Mouse (Mus musculus) midbrain, embryonic 15.5 days (tissue): ENCODE results near the gene Mafg. TPM values are rescaled to one million over a fixed set of nuclear protein-coding genes. Genes with fewer than 3 reads are reported as not detected.
"Not testable (repeated sequence)": the region's sequence is repeated elsewhere in the genome, so short reads cannot be mapped to it uniquely, and the experiment has no call there.

ENCODE experiments used
- ATAC-seq: fragments of 200-750 bp; cut with Nextera tagmentation; replicated peaks from 2 replicates; pipeline ENCODE4 v1.8.0; 2017; ENCODE audit warnings: moderate TSS enrichment
- H3K27ac ChIP-seq: fragments of 300-500 bp; sonication (generic); 2 replicates; pipeline ENCODE4 v1.5.1; 2015; ENCODE audit warnings: mild to moderate bottlenecking, inconsistent platforms
- H3K27me3 ChIP-seq: fragments of 300-500 bp; sonication (generic); replicated peaks from 2 replicates; pipeline ENCODE4 v1.6.1; 2015; ENCODE audit warnings: inconsistent platforms
- H3K36me3 ChIP-seq: fragments of 300-500 bp; sonication (generic); replicated peaks from 2 replicates; pipeline ENCODE4 v1.6.1; 2015; ENCODE audit warnings: inconsistent platforms
- H3K4me1 ChIP-seq: fragments of 300-500 bp; sonication (generic); 2 replicates; pipeline ENCODE4 v1.6.1; 2015; ENCODE audit warnings: inconsistent platforms
- H3K4me2 ChIP-seq: fragments of 300-500 bp; sonication (generic); 2 replicates; pipeline ENCODE4 v1.6.1; 2015; ENCODE audit warnings: inconsistent platforms, mild to moderate bottlenecking, moderate library complexity
- H3K4me3 ChIP-seq: fragments of 300-500 bp; sonication (generic); 2 replicates; pipeline ENCODE4 v1.5.1; 2015; ENCODE audit warnings: mild to moderate bottlenecking, inconsistent platforms
- H3K9ac ChIP-seq: fragments of 300-500 bp; sonication (generic); 2 replicates; pipeline ENCODE4 v1.6.1; 2015; ENCODE audit warnings: mild to moderate bottlenecking, inconsistent platforms
- H3K9me3 ChIP-seq: fragments of 300-500 bp; sonication (generic); 2 replicates; pipeline ENCODE4 v1.6.1; 2016; ENCODE audit warnings: inconsistent platforms
- WGBS: fragments of 180-500 bp; shearing (Covaris S2); methylation state at CpG from one replicate; pipeline ENCODE4 v1.1.7; 2015; ENCODE audit warnings: mixed read lengths; 5-methylcytosine and 5-hydroxymethylcytosine counted together
- polyA plus RNA-seq: library from polyadenylated mRNA; unstranded; fragments of >200 nt; fragmentation: Nextera tagmentation; extraction: Ambion mirVana; gene quantifications from 2 replicates; pipeline ENCODE4 v1.2.1, GENCODE M21; 2015

Gene Mafg
- 42.0 and 45.2 TPM in 2 replicates for polyA plus RNA-seq

- H3K4me1 ChIP-seq: peaks cover 37% of the 10 kb centered on the region
- H3K27ac ChIP-seq: peak within 1 kb of the TSS; percentile 84
- H3K4me3 ChIP-seq: peak within 1 kb of the TSS; percentile 65
- WGBS: 9% methylated on average over 58 of the region's 58 CpGs
- peak within 1 kb of the TSS; percentile 97 for H3K4me2 ChIP-seq
- peaks cover 6% of the 10 kb centered on the region; the same call in 1 of the 2 replicates for H3K36me3 ChIP-seq
- no peaks in the 10 kb centered on the region for H3K9me3 ChIP-seq
- peak within 1 kb of the TSS; percentile 62 for H3K9ac ChIP-seq
- peak; percentile 89 for ATAC-seq
- H3K27me3 ChIP-seq: no peaks in the 10 kb centered on the region
These were observed at the start of gene Mafg for GRCm38 (mm10) chr11:120633520-120634343. TSS of gene Mafg (minus strand) at chr11:120633600.

GRCm38 (mm10) chr11:120682683-120683082 is 49.3 kb upstream of the Mafg start:
- ATAC-seq: no peak
- H3K9ac ChIP-seq: no peak overlapping the region
- peaks cover 20% of the 10 kb centered on the region; the same call in 1 of the 2 replicates for H3K36me3 ChIP-seq
- no peaks in the 10 kb centered on the region for H3K9me3 ChIP-seq
- no peaks in the 10 kb centered on the region for H3K27me3 ChIP-seq
- no peaks in the 10 kb centered on the region for H3K4me1 ChIP-seq
- H3K27ac ChIP-seq: no peak overlapping the region
- H3K4me3 ChIP-seq: no peak overlapping the region
- 93% methylated on average over 5 of the region's 5 CpGs for WGBS
- no peak overlapping the region for H3K4me2 ChIP-seq

- H3K4me2 ChIP-seq: no peak overlapping the region
- no peak for ATAC-seq
- H3K9me3 ChIP-seq: no peaks in the 10 kb centered on the region
- H3K4me1 ChIP-seq: 0 out of 2 replicates have a peak, but pooled peaks cover 4% of the 10 kb centered on the region
- H3K27ac ChIP-seq: no peak overlapping the region
- peaks cover 14% of the 10 kb centered on the region; the same call in 1 of the 2 replicates for H3K36me3 ChIP-seq
- H3K9ac ChIP-seq: no peak overlapping the region
- 72% methylated on average over 3 of the region's 3 CpGs for WGBS
- no peaks in the 10 kb centered on the region for H3K27me3 ChIP-seq
- H3K4me3 ChIP-seq: no peak overlapping the region
These were observed 46.5 kb upstream of the Mafg start for GRCm38 (mm10) chr11:120679909-120680308.

- no peak overlapping the region for H3K4me3 ChIP-seq
- H3K36me3 ChIP-seq: peaks cover 7% of the 10 kb centered on the region; the same call in 1 of the 2 replicates
- no peak overlapping the region for H3K27ac ChIP-seq
- H3K9me3 ChIP-seq: no peaks in the 10 kb centered on the region
- no peak overlapping the region for H3K4me2 ChIP-seq
- H3K27me3 ChIP-seq: no peaks in the 10 kb centered on the region
- H3K9ac ChIP-seq: no peak overlapping the region
- 95% methylated on average over 4 of the region's 4 CpGs for WGBS
- peaks cover 17% of the 10 kb centered on the region for H3K4me1 ChIP-seq
- no peak for ATAC-seq
These were observed 43.6 kb upstream of the Mafg start for GRCm38 (mm10) chr11:120676951-120677350.

- H3K36me3 ChIP-seq, H3K27ac ChIP-seq, H3K27me3 ChIP-seq, ATAC-seq, H3K9me3 ChIP-seq, H3K9ac ChIP-seq, H3K4me3 ChIP-seq, H3K4me2 ChIP-seq: not testable (repeated sequence)
- H3K4me1 ChIP-seq: peaks cover 17% of the 10 kb centered on the region
- 86% methylated on average over 5 of the region's 5 CpGs for WGBS
These were observed 42.5 kb upstream of the Mafg start for GRCm38 (mm10) chr11:120675875-120676274.

- Histone ChIP-seq H3K27ac (peak overlapping the region; percentile 94), H3K4me2 (peak overlapping the region; percentile 66), H3K4me3 (peak overlapping the region; percentile 79), H3K9me3 (no peaks in the 10 kb centered on the region), H3K27me3 (no peaks in the 10 kb centered on the region), H3K9ac (peak overlapping the region; percentile 67), H3K36me3 (no peaks in the 10 kb centered on the region; the same call in 1 of the 2 replicates), H3K4me1 (peaks cover 17% of the 10 kb centered on the region)
- ATAC-seq: peak; percentile 59
- 31% methylated on average over 12 of the region's 12 CpGs for WGBS
These were observed 40.3 kb upstream of the Mafg start for GRCm38 (mm10) chr11:120673594-120674122.

- no peaks in the 10 kb centered on the region for H3K27me3 ChIP-seq
- H3K4me1 ChIP-seq: peaks cover 17% of the 10 kb centered on the region
- H3K27ac ChIP-seq: peak within 1 kb of the TSS; percentile 94
- under 1% methylated on average over 83 of the region's 83 CpGs for WGBS
- H3K4me3 ChIP-seq: peak within 1 kb of the TSS; percentile 79
- peak within 1 kb of the TSS; percentile 67 for H3K9ac ChIP-seq
- peak within 1 kb of the TSS; percentile 66 for H3K4me2 ChIP-seq
- ATAC-seq: peak; percentile 96
- H3K36me3 ChIP-seq: no peaks in the 10 kb centered on the region; the same call in 1 of the 2 replicates
- H3K9me3 ChIP-seq: no peaks in the 10 kb centered on the region
These were observed 39.5 kb upstream of the Mafg start, which contains the start of gene Aspscr1 for GRCm38 (mm10) chr11:120672687-120673593. TSS of gene Aspscr1 (plus strand) at chr11:120672973.

- no peak overlapping the region for H3K9ac ChIP-seq
These were observed 33.2 kb upstream of the Mafg start for GRCm38 (mm10) chr11:120666617-120667016.

GRCm38 (mm10) chr11:120665406-120665805 is 32.0 kb upstream of the Mafg start:
- WGBS: 83% methylated on average over 3 of the region's 3 CpGs
- peaks cover 41% of the 10 kb centered on the region for H3K27me3 ChIP-seq

More at GRCm38 (mm10) chr11:120666617-120667016, 33.2 kb upstream of the Mafg start:
- no peak overlapping the region for H3K4me2 ChIP-seq
- no peak overlapping the region for H3K4me3 ChIP-seq
- H3K36me3 ChIP-seq: no peaks in the 10 kb centered on the region
- H3K27ac ChIP-seq: no peak overlapping the region
- no peaks in the 10 kb centered on the region for H3K4me1 ChIP-seq
- no peaks in the 10 kb centered on the region for H3K9me3 ChIP-seq
- H3K27me3 ChIP-seq: peaks cover 29% of the 10 kb centered on the region
- 10% methylated on average over 3 of the region's 3 CpGs for WGBS
- ATAC-seq: no peak

GRCm38 (mm10) chr11:120663714-120664113 is 30.3 kb upstream of the Mafg start:
- no peak overlapping the region for H3K9ac ChIP-seq
- H3K27ac ChIP-seq: no peak overlapping the region
- H3K4me1 ChIP-seq: peaks cover 22% of the 10 kb centered on the region
- H3K4me3 ChIP-seq: no peak overlapping the region
- H3K4me2 ChIP-seq: no peak overlapping the region
- WGBS: 56% methylated on average over 5 of the region's 5 CpGs
- peaks cover 58% of the 10 kb centered on the region for H3K27me3 ChIP-seq
- H3K36me3 ChIP-seq: no peaks in the 10 kb centered on the region
- no peak for ATAC-seq
- H3K9me3 ChIP-seq: no peaks in the 10 kb centered on the region

More at GRCm38 (mm10) chr11:120665406-120665805, 32.0 kb upstream of the Mafg start:
- Histone ChIP-seq H3K4me1 (peaks cover 11% of the 10 kb centered on the region), H3K36me3 (no peaks in the 10 kb centered on the region), H3K9me3 (no peaks in the 10 kb centered on the region), H3K4me2 (no peak overlapping the region), H3K4me3 (no peak overlapping the region), H3K9ac (no peak overlapping the region), H3K27ac (no peak overlapping the region)
- no peak for ATAC-seq

GRCm38 (mm10) chr11:120662759-120663158 is 29.4 kb upstream of the Mafg start:
- H3K4me3 ChIP-seq: no peak overlapping the region
- peaks cover 67% of the 10 kb centered on the region for H3K27me3 ChIP-seq
- H3K27ac ChIP-seq: no peak overlapping the region
- H3K4me2 ChIP-seq: no peak overlapping the region
- H3K4me1 ChIP-seq: peaks cover 22% of the 10 kb centered on the region
- 22% methylated on average over 6 of the region's 6 CpGs for WGBS
- H3K9ac ChIP-seq: no peak overlapping the region
- no peaks in the 10 kb centered on the region for H3K9me3 ChIP-seq
- ATAC-seq: no peak
- no peaks in the 10 kb centered on the region for H3K36me3 ChIP-seq

GRCm38 (mm10) chr11:120661076-120661460 is 27.7 kb upstream of the Mafg start, which contains the start of gene Notum:
TSS of gene Notum (minus strand) at chr11:120661175.
- Histone ChIP-seq H3K4me2 (peak within 1 kb of the TSS; percentile 49), H3K4me3 (peak within 1 kb of the TSS; percentile 34), H3K27ac (no peak within 1 kb of the TSS), H3K9me3 (no peaks in the 10 kb centered on the region), H3K9ac (no peak within 1 kb of the TSS), H3K4me1 (peaks cover 22% of the 10 kb centered on the region), H3K27me3 (peaks cover 84% of the 10 kb centered on the region), H3K36me3 (no peaks in the 10 kb centered on the region)
- WGBS: 1% methylated on average over 35 of the region's 35 CpGs
- ATAC-seq: no peak
